Mouse (Mus musculus) liver, embryonic 13.5 days (tissue): Measurements from ENCODE around the gene Ptbp3. TPM values are rescaled to one million over a fixed set of nuclear protein-coding genes. Genes with fewer than 3 reads are reported as not detected.

Experiments used
- ATAC-seq: fragments of 200-750 bp; cut with Nextera tagmentation; 2 replicates; pipeline ENCODE4 v1.8.0; 2017; ENCODE audit warnings: low read depth, mild to moderate bottlenecking, moderate number of reproducible peaks, moderate library complexity
- DNase-seq: peaks from one replicate; pipeline ENCODE4 v3.0.0; 2022
- H3K27ac ChIP-seq: fragments of 300-500 bp; sonication (generic); 2 replicates; pipeline ENCODE4 v1.5.1; 2015; ENCODE audit warnings: moderate library complexity, mild to moderate bottlenecking, inconsistent platforms
- H3K27me3 ChIP-seq: fragments of 300-500 bp; sonication (generic); 2 replicates; pipeline ENCODE4 v1.6.1; 2015; ENCODE audit warnings: mild to moderate bottlenecking, inconsistent platforms
- H3K36me3 ChIP-seq: fragments of 300-500 bp; sonication (generic); 2 replicates; pipeline ENCODE4 v1.6.1; 2015; ENCODE audit warnings: mild to moderate bottlenecking, inconsistent platforms
- H3K4me1 ChIP-seq: fragments of 300-500 bp; sonication (generic); replicated peaks from 2 replicates; pipeline ENCODE4 v1.6.1; 2015; ENCODE audit warnings: inconsistent platforms
- H3K4me2 ChIP-seq: fragments of 300-500 bp; sonication (generic); 2 replicates; pipeline ENCODE4 v1.6.1; 2015; ENCODE audit warnings: inconsistent platforms, mild to moderate bottlenecking, moderate library complexity
- H3K4me3 ChIP-seq: fragments of 300-500 bp; sonication (generic); replicated peaks from 2 replicates; pipeline ENCODE4 v1.5.1; 2015; ENCODE audit warnings: mild to moderate bottlenecking, inconsistent platforms
- H3K9ac ChIP-seq: fragments of 300-500 bp; sonication (generic); 2 replicates; pipeline ENCODE4 v1.6.1; 2015; ENCODE audit warnings: mild to moderate bottlenecking, inconsistent platforms
- H3K9me3 ChIP-seq: fragments of 300-500 bp; sonication (generic); replicated peaks from 2 replicates; pipeline ENCODE4 v1.6.1; 2016; ENCODE audit warnings: inconsistent platforms
- WGBS: fragments of 180-500 bp; shearing (Covaris S2); methylation state at CpG from one replicate; pipeline ENCODE4 v1.1.7; 2015; ENCODE audit not compliant: insufficient replicate concordance; 5-methylcytosine and 5-hydroxymethylcytosine counted together
- polyA plus RNA-seq: library from polyadenylated mRNA; unstranded; fragments of >200 nt; fragmentation: Nextera tagmentation; extraction: Ambion mirVana; gene quantifications from 2 replicates; pipeline ENCODE4 v1.2.1, GENCODE M21; 2015

Gene Ptbp3
- polyA plus RNA-seq, 1 experiment from 2014 or later, result 44.2 TPM

DNA sequence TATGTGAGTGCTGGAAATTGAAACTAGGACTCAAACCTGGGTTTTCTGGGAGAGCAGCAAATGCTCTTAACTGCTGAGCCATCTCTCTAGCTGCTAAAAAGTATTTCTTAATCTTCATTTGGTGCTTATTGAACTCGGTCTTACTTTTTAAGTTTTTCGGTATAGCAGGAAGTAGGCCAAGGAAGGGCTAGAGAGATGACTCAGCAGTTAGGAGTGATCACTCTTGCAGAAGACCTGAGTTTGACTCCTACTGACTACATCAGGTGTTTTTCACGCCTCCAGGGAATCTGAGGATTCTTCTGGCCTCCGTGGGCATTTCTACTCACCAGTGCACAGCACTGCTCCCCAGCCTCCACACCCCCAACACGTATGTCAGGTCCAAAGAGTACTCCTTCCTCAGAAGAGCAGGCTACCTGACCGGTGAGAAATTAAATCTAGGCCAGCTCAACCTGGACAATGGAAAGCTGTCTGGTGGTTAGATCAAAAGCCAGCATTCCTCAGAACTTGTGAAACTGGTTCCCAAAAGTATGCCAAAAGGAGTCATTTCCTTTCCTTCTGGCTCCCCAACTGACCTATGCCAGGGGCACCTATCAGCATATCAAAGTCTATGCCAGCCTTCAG, 98.8 kb downstream of the Ptbp3 start:
- no peaks in the 10 kb centered on the region for H3K9me3 ChIP-seq
- ATAC-seq (no peak), DNase-seq (no peak)
- peaks cover 19% of the 10 kb centered on the region for H3K4me1 ChIP-seq
- no peak overlapping the region for H3K4me2 ChIP-seq
- H3K27me3 ChIP-seq, result no peaks in the 10 kb centered on the region
- H3K27ac ChIP-seq, result no peak overlapping the region
- no peak overlapping the region for H3K9ac ChIP-seq
- 58% methylated on average over 6 of the region's 6 CpGs for WGBS
- no peaks in the 10 kb centered on the region for H3K36me3 ChIP-seq
- H3K4me3 ChIP-seq, result no peak overlapping the region

DNA sequence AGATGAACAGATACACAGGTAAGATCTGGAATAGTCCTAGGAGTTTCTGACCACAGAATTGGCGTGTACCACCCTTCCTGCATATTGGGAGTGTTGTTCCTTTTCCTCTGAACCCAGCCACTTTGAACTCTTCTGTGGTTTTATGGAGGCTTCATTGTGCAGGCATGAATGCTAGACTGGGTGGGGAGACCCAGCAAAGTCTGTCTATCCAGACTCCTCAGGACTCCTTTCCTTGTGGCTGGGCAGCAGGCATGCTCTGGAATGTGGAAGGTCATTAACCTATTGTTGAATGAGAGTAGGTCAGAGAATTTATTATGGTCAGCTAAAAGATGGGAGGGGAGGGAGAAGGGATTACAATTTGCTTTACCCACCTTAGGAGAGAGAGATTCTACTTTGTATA, 101.9 kb downstream of the Ptbp3 start:
- Histone ChIP-seq H3K27ac (no peak overlapping the region), H3K4me2 (no peak overlapping the region), H3K4me3 (no peak overlapping the region), H3K9me3 (no peaks in the 10 kb centered on the region), H3K9ac (no peak overlapping the region), H3K27me3 (no peaks in the 10 kb centered on the region), H3K36me3 (no peaks in the 10 kb centered on the region), H3K4me1 (peaks cover 28% of the 10 kb centered on the region)
- WGBS, result 87% methylated on average over 1 of the region's 1 CpGs
- ATAC-seq (no peak), DNase-seq (no peak)

DNA sequence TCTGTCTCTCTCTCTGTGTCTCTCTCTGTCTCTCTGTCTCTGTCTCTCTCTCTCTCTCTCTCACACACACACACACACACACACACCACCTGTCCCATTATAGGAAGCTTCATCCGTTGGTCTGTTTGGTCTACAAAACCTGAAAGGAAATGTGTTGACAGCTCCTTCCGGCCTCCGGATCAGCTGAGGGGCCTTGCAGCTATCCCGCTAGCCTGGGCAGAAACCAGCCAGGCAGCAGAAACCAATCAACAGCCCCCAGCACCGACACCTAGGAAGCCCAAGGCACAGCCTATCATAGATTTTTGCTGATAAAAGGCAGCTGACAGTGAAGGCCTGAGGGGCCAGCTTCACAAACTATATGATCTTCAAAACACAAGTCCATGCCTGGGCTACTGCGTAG, 103.6 kb downstream of the Ptbp3 start:
- DNase-seq, result no peak
- H3K27ac ChIP-seq, result peak overlapping the region; percentile 50; the same call in 1 of the 2 replicates
- ATAC-seq, result no peak

DNA sequence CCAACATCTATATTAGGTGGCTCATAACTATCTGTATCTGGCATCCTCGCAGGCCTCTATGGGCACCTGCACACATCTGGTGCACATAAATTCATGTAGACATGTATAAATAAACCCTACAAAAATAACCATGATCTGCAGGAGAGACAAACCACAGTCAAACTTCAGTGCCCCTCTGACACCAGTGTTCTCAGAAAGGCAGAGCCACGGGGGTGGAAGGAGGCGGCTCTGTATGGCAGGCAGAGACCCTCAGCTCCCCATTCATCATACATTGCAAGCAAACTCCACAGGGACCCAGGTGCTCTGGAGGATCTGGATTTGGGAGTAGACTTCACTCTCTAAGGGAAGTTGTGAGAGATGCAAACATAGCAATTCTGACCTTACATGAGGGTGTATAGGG, 104.2 kb downstream of the Ptbp3 start:
- ATAC-seq (no peak), DNase-seq (no peak)
- Histone ChIP-seq H3K4me3 (no peak overlapping the region), H3K9me3 (no peaks in the 10 kb centered on the region), H3K36me3 (no peaks in the 10 kb centered on the region), H3K27ac (peak overlapping the region; percentile 50), H3K4me1 (peaks cover 37% of the 10 kb centered on the region), H3K9ac (no peak overlapping the region), H3K4me2 (no peak overlapping the region), H3K27me3 (no peaks in the 10 kb centered on the region)
- 52% methylated on average over 3 of the region's 3 CpGs for WGBS

More for the DNA sequence above, 103.6 kb downstream of the Ptbp3 start:
- no peaks in the 10 kb centered on the region for H3K36me3 ChIP-seq
- no peak overlapping the region for H3K4me3 ChIP-seq
- H3K27me3 ChIP-seq, result no peaks in the 10 kb centered on the region
- H3K9ac ChIP-seq, result no peak overlapping the region
- peaks cover 35% of the 10 kb centered on the region for H3K4me1 ChIP-seq
- no peak overlapping the region for H3K4me2 ChIP-seq
- WGBS, result 13% methylated on average over 6 of the region's 6 CpGs
- no peaks in the 10 kb centered on the region for H3K9me3 ChIP-seq

DNA sequence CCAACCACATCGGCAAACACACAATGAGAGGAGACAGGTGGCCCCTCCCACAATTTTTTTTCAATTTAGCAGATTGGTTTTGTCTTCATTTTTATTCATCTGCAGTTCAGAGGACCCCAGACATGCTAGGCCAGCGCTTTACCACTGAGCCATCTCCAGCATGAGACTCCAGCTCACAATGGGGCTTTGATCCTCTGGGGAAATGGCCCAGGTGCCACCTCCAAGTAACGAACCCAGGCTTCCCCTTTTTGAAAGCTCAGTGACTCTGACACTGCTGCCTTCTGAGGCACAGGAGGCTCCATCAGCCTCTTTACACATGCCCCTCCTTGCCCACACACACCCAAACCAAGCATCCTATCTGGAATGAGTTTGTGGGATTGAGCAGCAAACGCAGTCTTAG, 105.1 kb downstream of the Ptbp3 start:
- H3K36me3 ChIP-seq, result no peaks in the 10 kb centered on the region
- no peak overlapping the region for H3K4me2 ChIP-seq
- no peak overlapping the region for H3K4me3 ChIP-seq
- H3K27me3 ChIP-seq, result no peaks in the 10 kb centered on the region
- no peak overlapping the region for H3K9ac ChIP-seq
- H3K4me1 ChIP-seq, result peaks cover 44% of the 10 kb centered on the region
- no peak overlapping the region for H3K27ac ChIP-seq
- no peaks in the 10 kb centered on the region for H3K9me3 ChIP-seq
- DNase-seq (no peak), ATAC-seq (no peak)
- 42% methylated on average over 4 of the region's 4 CpGs for WGBS

DNA sequence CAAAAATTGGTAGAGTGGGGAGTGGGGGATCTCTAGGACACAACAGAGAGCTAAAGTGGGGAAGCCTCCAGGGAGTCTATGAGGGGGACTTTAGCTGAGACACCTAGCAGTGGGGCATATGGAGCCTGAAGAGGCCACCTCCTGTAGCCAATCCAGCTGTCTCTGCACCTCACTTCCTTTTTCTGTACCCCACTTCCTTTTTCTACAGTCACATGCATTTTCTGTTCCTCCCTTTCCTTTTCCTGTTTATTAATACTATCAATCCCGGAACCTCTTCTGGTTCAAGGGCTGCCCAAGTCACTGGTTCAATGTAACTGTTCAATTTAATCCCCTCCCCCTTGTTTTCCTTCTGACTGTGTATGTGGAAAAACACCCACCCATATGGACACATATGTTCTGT, 107.9 kb downstream of the Ptbp3 start:
- H3K9ac ChIP-seq, result no peak overlapping the region
- H3K4me1 ChIP-seq, result peaks cover 70% of the 10 kb centered on the region
- DNase-seq (no peak), ATAC-seq (no peak)
- H3K27me3 ChIP-seq, result no peaks in the 10 kb centered on the region
- H3K27ac ChIP-seq, result peak overlapping the region; percentile 90
- no peaks in the 10 kb centered on the region for H3K36me3 ChIP-seq
- H3K9me3 ChIP-seq, result no peaks in the 10 kb centered on the region
- no peak overlapping the region for H3K4me3 ChIP-seq
- no peak overlapping the region for H3K4me2 ChIP-seq
- WGBS, result 29% methylated on average over 1 of the region's 1 CpGs

DNA sequence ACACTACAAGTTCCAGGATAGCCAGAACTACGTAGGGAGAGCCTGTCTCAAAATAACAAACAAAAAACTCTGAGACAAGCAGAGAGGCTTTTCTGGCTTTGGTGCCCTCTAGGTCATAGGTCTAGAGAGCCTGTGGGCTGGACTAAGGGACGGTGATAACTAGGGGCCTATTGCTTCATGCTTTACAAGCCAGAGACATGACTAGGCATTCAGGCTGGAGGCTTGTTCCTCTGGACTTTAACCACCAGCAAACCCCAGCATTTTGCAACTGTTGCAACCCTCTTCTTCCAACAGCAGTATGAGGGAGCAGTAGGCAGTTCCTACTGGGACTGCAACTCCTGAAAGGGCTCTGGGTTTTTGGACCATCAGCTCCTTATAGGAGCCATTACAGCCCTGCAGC, 109.2 kb downstream of the Ptbp3 start:
- Histone ChIP-seq H3K9me3 (no peaks in the 10 kb centered on the region), H3K36me3 (no peaks in the 10 kb centered on the region), H3K27ac (peak overlapping the region; percentile 90), H3K4me2 (peak overlapping the region; percentile 98), H3K9ac (peak overlapping the region; percentile 42; the same call in 1 of the 2 replicates), H3K27me3 (no peaks in the 10 kb centered on the region), H3K4me1 (peaks cover 72% of the 10 kb centered on the region), H3K4me3 (no peak overlapping the region)
- peak; percentile 57 for DNase-seq
- WGBS, result 3% methylated on average over 2 of the region's 2 CpGs
- peak; percentile 76 for ATAC-seq

DNA sequence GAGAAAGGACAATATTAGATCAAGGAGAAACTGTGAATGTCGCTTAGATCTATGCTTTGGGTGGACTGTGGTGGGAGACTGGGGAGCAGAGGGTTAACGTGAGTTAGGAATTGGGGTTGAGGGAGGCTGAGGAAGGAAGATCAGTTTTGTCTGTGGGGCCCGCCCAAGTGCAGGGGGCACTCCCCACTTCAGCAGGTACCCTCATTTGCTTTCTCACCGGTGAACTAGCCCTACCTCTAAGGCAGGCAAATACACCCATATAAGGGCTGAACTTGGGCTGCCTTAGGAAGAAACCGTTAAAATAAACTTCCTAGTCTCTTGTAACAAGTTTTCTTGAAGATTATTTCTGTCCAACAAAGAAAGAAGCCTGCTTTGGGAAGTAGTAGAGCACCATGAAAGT, 110.1 kb downstream of the Ptbp3 start:
- 3% methylated on average over 5 of the region's 5 CpGs for WGBS
- H3K36me3 ChIP-seq, result no peaks in the 10 kb centered on the region
- H3K9ac ChIP-seq, result peak overlapping the region; percentile 85

DNA sequence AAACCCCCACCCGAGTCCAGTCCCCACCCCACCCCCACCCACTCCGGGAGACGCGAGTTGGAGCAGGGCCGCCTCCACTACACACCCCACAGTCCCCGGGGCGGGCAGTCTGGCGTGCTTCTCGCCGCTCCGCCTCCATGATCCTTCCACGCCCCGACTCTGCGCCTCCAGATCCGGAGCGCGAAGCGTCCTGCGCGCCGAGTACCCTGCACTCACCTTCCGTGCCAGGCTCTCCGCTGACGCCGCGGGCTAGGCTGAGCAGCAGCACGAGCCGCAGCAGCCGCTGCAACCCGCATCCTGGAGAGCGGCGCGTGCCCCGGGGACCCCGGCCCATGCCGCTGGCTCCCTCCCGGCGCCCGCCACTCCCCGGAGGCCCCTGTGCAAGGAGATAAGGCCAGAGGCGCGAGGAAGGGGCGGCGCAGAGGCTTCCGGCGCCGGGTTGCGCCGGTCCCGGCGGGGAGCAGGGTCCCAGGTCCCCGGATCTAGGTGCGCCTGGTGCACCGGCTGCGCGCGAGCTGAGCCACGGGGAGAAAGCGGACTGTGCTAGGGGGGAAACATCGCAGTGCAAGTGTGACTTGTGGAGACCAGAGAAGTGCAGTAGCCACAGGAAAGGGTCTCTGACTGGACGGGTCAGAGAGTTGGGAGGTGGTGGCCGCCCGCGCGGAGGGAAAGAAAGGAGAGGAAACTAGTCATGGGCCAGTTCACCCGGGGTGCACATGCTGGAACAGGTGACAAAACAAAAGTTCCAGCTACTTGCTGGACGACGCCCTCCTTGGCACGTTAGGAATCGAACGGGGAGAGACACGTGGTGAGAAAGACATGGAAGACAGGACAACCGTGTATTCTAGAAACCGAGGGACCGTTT, 110.9 kb downstream of the Ptbp3 start, which contains the start of gene Susd1:
Gene Susd1 (minus strand): TSS at position 644 of the 865 bp plus-strand sequence.
- under 1% methylated on average over 75 of the region's 75 CpGs for WGBS
- Histone ChIP-seq H3K9ac (peak within 1 kb of the TSS; percentile 85), H3K36me3 (no peaks in the 10 kb centered on the region), H3K27me3 (no peaks in the 10 kb centered on the region), H3K4me2 (peak within 1 kb of the TSS; percentile 98), H3K4me3 (peak within 1 kb of the TSS; percentile 75), H3K9me3 (no peaks in the 10 kb centered on the region), H3K27ac (peak within 1 kb of the TSS; percentile 90), H3K4me1 (peaks cover 81% of the 10 kb centered on the region)
- peak; percentile 84 for ATAC-seq
- peak; percentile 75 for DNase-seq

More for the DNA sequence above, 110.1 kb downstream of the Ptbp3 start:
- Histone ChIP-seq H3K27me3 (no peaks in the 10 kb centered on the region), H3K4me3 (peak overlapping the region; percentile 75), H3K4me1 (peaks cover 74% of the 10 kb centered on the region), H3K4me2 (peak overlapping the region; percentile 98), H3K27ac (peak overlapping the region; percentile 90), H3K9me3 (no peaks in the 10 kb centered on the region)
- DNase-seq, result no peak
- ATAC-seq, result no peak

DNA sequence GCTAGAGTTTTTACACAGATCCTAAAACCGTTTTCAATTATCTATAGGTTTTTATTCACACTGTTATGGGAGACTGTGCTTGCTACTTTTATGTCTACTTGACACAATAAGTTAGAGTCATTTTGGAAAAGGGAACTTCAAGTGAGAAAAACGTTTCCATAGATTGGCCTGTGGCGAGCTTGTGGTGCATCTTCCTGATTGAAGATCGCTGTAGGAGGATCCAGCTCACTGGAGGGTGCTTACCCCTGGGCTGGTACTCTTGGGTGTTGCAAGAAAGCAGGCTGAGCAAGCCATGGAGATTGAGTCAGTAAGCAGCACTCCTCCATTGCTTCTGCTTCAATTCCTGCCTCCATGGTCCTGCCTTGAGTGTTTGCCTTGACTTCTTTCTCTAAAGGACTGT, 113.2 kb downstream of the Ptbp3 start:
- ATAC-seq (no peak), DNase-seq (no peak)
- 41% methylated on average over 4 of the region's 4 CpGs for WGBS
- Histone ChIP-seq H3K9ac (no peak overlapping the region; the same call in 1 of the 2 replicates), H3K4me3 (no peak overlapping the region), H3K27ac (peak overlapping the region; percentile 90), H3K9me3 (no peaks in the 10 kb centered on the region), H3K36me3 (no peaks in the 10 kb centered on the region), H3K4me1 (peaks cover 91% of the 10 kb centered on the region), H3K27me3 (no peaks in the 10 kb centered on the region), H3K4me2 (peak overlapping the region; percentile 98)

DNA sequence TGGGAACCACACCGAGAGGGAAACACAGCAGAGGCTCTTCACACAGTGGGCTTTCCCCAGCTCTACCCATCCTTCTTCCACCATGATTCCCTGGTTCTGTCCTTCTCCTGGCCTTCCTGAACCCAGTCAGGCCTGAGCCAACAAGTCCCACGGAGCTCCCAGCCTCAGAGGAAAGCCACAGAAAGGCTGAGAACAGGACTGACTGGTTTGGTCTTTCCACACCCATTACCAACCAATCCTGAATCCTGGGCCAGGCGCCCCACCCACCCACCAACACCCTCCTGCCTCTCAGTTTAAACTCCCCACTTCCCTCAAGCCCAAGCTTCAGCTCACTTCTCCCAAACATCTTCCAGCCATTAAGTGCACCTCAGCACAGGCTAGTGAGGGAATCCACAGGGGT, 115.1 kb downstream of the Ptbp3 start:
- no peak for ATAC-seq
- Histone ChIP-seq H3K9me3 (no peaks in the 10 kb centered on the region), H3K4me2 (0 out of 2 replicates have a peak overlapping the region, but pooled peaks have one; percentile 15), H3K4me3 (no peak overlapping the region), H3K36me3 (no peaks in the 10 kb centered on the region), H3K4me1 (peaks cover 85% of the 10 kb centered on the region), H3K27me3 (no peaks in the 10 kb centered on the region), H3K27ac (no peak overlapping the region), H3K9ac (no peak overlapping the region)
- 62% methylated on average over 3 of the region's 3 CpGs for WGBS
- DNase-seq, result no peak
